Mouse (Mus musculus) forebrain, embryonic 15.5 days (tissue): Measurements from ENCODE around the gene Tmem174. TPM values are rescaled to one million over a fixed set of nuclear protein-coding genes. Genes with fewer than 3 reads are reported as not detected.

Source experiments
- ATAC-seq: fragments of 200-750 bp; cut with Nextera tagmentation; replicated peaks from 2 replicates; pipeline ENCODE4 v1.8.0; 2017; ENCODE audit warnings: mild to moderate bottlenecking, moderate TSS enrichment, moderate library complexity
- H3K27ac ChIP-seq: fragments of 300-500 bp; sonication (generic); replicated peaks from 2 replicates; pipeline ENCODE4 v1.5.1; 2015; ENCODE audit warnings: mild to moderate bottlenecking, inconsistent platforms
- H3K27me3 ChIP-seq: fragments of 300-500 bp; sonication (generic); 2 replicates; pipeline ENCODE4 v1.6.1; 2015; ENCODE audit warnings: inconsistent platforms
- H3K36me3 ChIP-seq: fragments of 300-500 bp; sonication (generic); 2 replicates; pipeline ENCODE4 v1.6.1; 2015; ENCODE audit warnings: mild to moderate bottlenecking, inconsistent platforms
- H3K4me1 ChIP-seq: fragments of 300-500 bp; sonication (generic); 2 replicates; pipeline ENCODE4 v1.6.1; 2015; ENCODE audit warnings: inconsistent platforms
- H3K4me2 ChIP-seq: fragments of 300-500 bp; sonication (generic); replicated peaks from 2 replicates; pipeline ENCODE4 v1.6.1; 2015; ENCODE audit warnings: mild to moderate bottlenecking, inconsistent platforms
- H3K4me3 ChIP-seq: fragments of 300-500 bp; sonication (generic); 2 replicates; pipeline ENCODE4 v1.5.1; 2015; ENCODE audit warnings: mild to moderate bottlenecking, inconsistent platforms
- H3K9ac ChIP-seq: fragments of 300-500 bp; sonication (generic); replicated peaks from 2 replicates; pipeline ENCODE4 v1.6.1; 2015; ENCODE audit warnings: mild to moderate bottlenecking, inconsistent platforms
- H3K9me3 ChIP-seq: fragments of 300-500 bp; sonication (generic); 2 replicates; pipeline ENCODE4 v1.6.1; 2016; ENCODE audit warnings: inconsistent platforms
- WGBS: fragments of 180-500 bp; shearing (Covaris S2); methylation state at CpG from one replicate; pipeline ENCODE4 v1.1.7; 2015; ENCODE audit warnings: mixed read lengths; 5-methylcytosine and 5-hydroxymethylcytosine counted together
- polyA plus RNA-seq: library from polyadenylated mRNA; unstranded; fragments of >200 nt; fragmentation: Nextera tagmentation; extraction: Ambion mirVana; gene quantifications from 2 replicates; pipeline ENCODE4 v1.2.1, GENCODE M21; 2015

Tmem174 gene
- polyA plus RNA-seq: not detected in 2 replicates

- no peak within 1 kb of the TSS for H3K4me3 ChIP-seq
- no peak within 1 kb of the TSS for H3K27ac ChIP-seq
- H3K27me3 ChIP-seq: no peaks in the 10 kb centered on the region
- ATAC-seq: no peak
- no peaks in the 10 kb centered on the region for H3K4me1 ChIP-seq
- 92% methylated on average over 12 of the region's 12 CpGs for WGBS
- H3K4me2 ChIP-seq: no peak within 1 kb of the TSS
- no peak within 1 kb of the TSS for H3K9ac ChIP-seq
- H3K36me3 ChIP-seq: no peaks in the 10 kb centered on the region
- H3K9me3 ChIP-seq: no peaks in the 10 kb centered on the region
Measured at GRCm38 (mm10) chr13:98637145-98637544, at the start of gene Tmem174. Gene Tmem174 (minus strand): TSS chr13:98637410.

GRCm38 (mm10) chr13:98684144-98684900 lies 47.1 kb upstream of the Tmem174 start:
- Histone ChIP-seq H3K27ac (no peak overlapping the region), H3K9me3 (no peaks in the 10 kb centered on the region), H3K4me1 (no peaks in the 10 kb centered on the region), H3K4me3 (no peak overlapping the region), H3K9ac (no peak overlapping the region), H3K4me2 (no peak overlapping the region), H3K27me3 (no peaks in the 10 kb centered on the region), H3K36me3 (no peaks in the 10 kb centered on the region)
- WGBS: 88% methylated on average over 9 of the region's 9 CpGs
- ATAC-seq: no peak

GRCm38 (mm10) chr13:98683412-98683811 lies 46.2 kb upstream of the Tmem174 start:
- Histone ChIP-seq H3K27ac (no peak overlapping the region), H3K4me2 (no peak overlapping the region), H3K27me3 (no peaks in the 10 kb centered on the region), H3K9me3 (no peaks in the 10 kb centered on the region), H3K4me3 (no peak overlapping the region), H3K4me1 (no peaks in the 10 kb centered on the region), H3K9ac (no peak overlapping the region), H3K36me3 (no peaks in the 10 kb centered on the region)
- ATAC-seq: no peak
- whole genome bisulfite sequencing: 84% methylated on average over 2 of the region's 2 CpGs

- 89% methylated on average over 5 of the region's 5 CpGs for WGBS
- Histone ChIP-seq H3K9ac (no peak overlapping the region), H3K27me3 (no peaks in the 10 kb centered on the region), H3K27ac (no peak overlapping the region), H3K4me2 (no peak overlapping the region), H3K4me1 (no peaks in the 10 kb centered on the region), H3K36me3 (no peaks in the 10 kb centered on the region), H3K4me3 (no peak overlapping the region), H3K9me3 (no peaks in the 10 kb centered on the region)
- no peak for ATAC-seq
Measured at GRCm38 (mm10) chr13:98680470-98681060, 43.4 kb upstream of the Tmem174 start.

GRCm38 (mm10) chr13:98679631-98680041 lies 42.4 kb upstream of the Tmem174 start:
- Histone ChIP-seq H3K36me3 (no peaks in the 10 kb centered on the region), H3K27ac (no peak overlapping the region), H3K27me3 (no peaks in the 10 kb centered on the region), H3K4me3 (no peak overlapping the region), H3K4me2 (no peak overlapping the region), H3K9ac (no peak overlapping the region), H3K4me1 (no peaks in the 10 kb centered on the region), H3K9me3 (no peaks in the 10 kb centered on the region)
- WGBS: 55% methylated on average over 4 of the region's 4 CpGs
- no peak for ATAC-seq

GRCm38 (mm10) chr13:98679230-98679629 lies 42.0 kb upstream of the Tmem174 start:
- Histone ChIP-seq H3K4me3 (no peak overlapping the region), H3K27me3 (no peaks in the 10 kb centered on the region), H3K27ac (no peak overlapping the region), H3K36me3 (no peaks in the 10 kb centered on the region), H3K9ac (no peak overlapping the region), H3K4me2 (no peak overlapping the region), H3K4me1 (no peaks in the 10 kb centered on the region), H3K9me3 (no peaks in the 10 kb centered on the region)
- WGBS: 100% methylated on average over 1 of the region's 1 CpGs
- no peak for ATAC-seq

- no peak overlapping the region for H3K4me2 ChIP-seq
- ATAC-seq: no peak
- no peak overlapping the region for H3K4me3 ChIP-seq
- no peaks in the 10 kb centered on the region for H3K9me3 ChIP-seq
- H3K4me1 ChIP-seq: no peaks in the 10 kb centered on the region
- H3K27me3 ChIP-seq: no peaks in the 10 kb centered on the region
- H3K9ac ChIP-seq: no peak overlapping the region
- H3K27ac ChIP-seq: no peak overlapping the region
- WGBS: 84% methylated on average over 4 of the region's 4 CpGs
- H3K36me3 ChIP-seq: no peaks in the 10 kb centered on the region
Measured at GRCm38 (mm10) chr13:98673922-98674321, 36.7 kb upstream of the Tmem174 start.

GRCm38 (mm10) chr13:98669296-98669695 lies 32.1 kb upstream of the Tmem174 start:
- Histone ChIP-seq H3K36me3 (no peaks in the 10 kb centered on the region), H3K9ac (no peak overlapping the region), H3K27ac (no peak overlapping the region), H3K27me3 (no peaks in the 10 kb centered on the region), H3K4me1 (no peaks in the 10 kb centered on the region), H3K4me3 (no peak overlapping the region), H3K9me3 (no peaks in the 10 kb centered on the region), H3K4me2 (no peak overlapping the region)
- 68% methylated on average over 3 of the region's 3 CpGs for WGBS
- ATAC-seq: no peak

GRCm38 (mm10) chr13:98667316-98667715 lies 30.1 kb upstream of the Tmem174 start:
- no peaks in the 10 kb centered on the region for H3K27me3 ChIP-seq
- ATAC-seq: no peak
- no peak overlapping the region for H3K4me3 ChIP-seq
- H3K27ac ChIP-seq: no peak overlapping the region
- H3K9ac ChIP-seq: no peak overlapping the region
- 88% methylated on average over 3 of the region's 3 CpGs for WGBS
- no peaks in the 10 kb centered on the region for H3K9me3 ChIP-seq
- H3K36me3 ChIP-seq: no peaks in the 10 kb centered on the region
- no peak overlapping the region for H3K4me2 ChIP-seq
- no peaks in the 10 kb centered on the region for H3K4me1 ChIP-seq

- Histone ChIP-seq H3K4me2 (no peak overlapping the region), H3K9ac (no peak overlapping the region), H3K36me3 (no peaks in the 10 kb centered on the region), H3K4me1 (no peaks in the 10 kb centered on the region), H3K4me3 (no peak overlapping the region), H3K27ac (no peak overlapping the region), H3K9me3 (no peaks in the 10 kb centered on the region), H3K27me3 (no peaks in the 10 kb centered on the region)
- 88% methylated on average over 10 of the region's 10 CpGs for WGBS
- no peak for ATAC-seq
Measured at GRCm38 (mm10) chr13:98665240-98665639, 28.0 kb upstream of the Tmem174 start.

- WGBS: 85% methylated on average over 4 of the region's 4 CpGs
- Histone ChIP-seq H3K27me3 (no peaks in the 10 kb centered on the region), H3K4me1 (no peaks in the 10 kb centered on the region), H3K4me3 (no peak overlapping the region), H3K4me2 (no peak overlapping the region), H3K36me3 (no peaks in the 10 kb centered on the region), H3K9me3 (no peaks in the 10 kb centered on the region), H3K9ac (no peak overlapping the region), H3K27ac (no peak overlapping the region)
- no peak for ATAC-seq
Measured at GRCm38 (mm10) chr13:98662173-98662675, 25.0 kb upstream of the Tmem174 start.

GRCm38 (mm10) chr13:98656034-98656471 lies 18.8 kb upstream of the Tmem174 start:
- Histone ChIP-seq H3K36me3 (no peaks in the 10 kb centered on the region), H3K9me3 (no peaks in the 10 kb centered on the region), H3K9ac (no peak overlapping the region), H3K4me3 (no peak overlapping the region), H3K4me1 (no peaks in the 10 kb centered on the region), H3K27me3 (no peaks in the 10 kb centered on the region), H3K27ac (no peak overlapping the region), H3K4me2 (no peak overlapping the region)
- WGBS: 81% methylated on average over 16 of the region's 16 CpGs
- no peak for ATAC-seq
